Mouse (Mus musculus) A20 (cell line): ENCODE results near the gene Olfr514.
A peak's percentile ranks its signal among the peaks of the same experiment; 100 is the strongest.

Experiments
- DNase-seq: peaks from one replicate; pipeline ENCODE4 v3.0.0-alpha.2; 2011; ENCODE audit warnings: low read depth, low spot score

Olfr514 gene

GRCm38 (mm10) chr7:108825897-108826296 lies at the start of gene Olfr514:
Gene Olfr514 (minus strand): TSS chr7:108825997.
- no peak for DNase-seq

- DNase-seq, result no peak
Measured at GRCm38 (mm10) chr7:108872279-108872678, 46.5 kb upstream of the Olfr514 start, which contains the start of gene Olfr517. Gene Olfr517 (minus strand): TSS chr7:108872379.

- DNase-seq, result no peak
Measured at GRCm38 (mm10) chr7:108850429-108850828, 24.6 kb upstream of the Olfr514 start, which contains the start of gene Olfr516. Gene Olfr516 (minus strand): TSS chr7:108850529.

- DNase-seq, result peak; percentile 23
Measured at GRCm38 (mm10) chr7:108814593-108815215, 11.1 kb downstream of the Olfr514 start.

GRCm38 (mm10) chr7:108797205-108797933 lies 28.4 kb downstream of the Olfr514 start:
- DNase-seq, result no peak
